Mouse (Mus musculus) embryonic facial prominence, embryonic 14.5 days (tissue): ENCODE measurements at regions not wholly inside any gene's neighbourhood (a gene's known extent, or its start where the extent isn't known, plus 50 kb on each side); places are given as distances from the start of the nearest gene placed in this dataset.
A peak's percentile ranks its signal among the peaks of the same experiment; 100 is the strongest.

Experiments
- ATAC-seq: fragments of 200-750 bp; cut with Nextera tagmentation; 2 replicates; pipeline ENCODE4 v1.8.0; 2017; ENCODE audit warnings: low read depth, moderate number of reproducible peaks, moderate TSS enrichment
- DNase-seq: peaks from one replicate; pipeline ENCODE4 v3.0.0-alpha.2; 2015; ENCODE audit warnings: low spot score
- H3K27ac ChIP-seq: fragments of 300-500 bp; sonication (generic); replicated peaks from 2 replicates; pipeline ENCODE4 v1.5.1; 2014; ENCODE audit warnings: low read depth, mild to moderate bottlenecking, low read length, moderate library complexity
- H3K27me3 ChIP-seq: fragments of 300-500 bp; sonication (generic); replicated peaks from 2 replicates; pipeline ENCODE4 v1.6.1; 2014; ENCODE audit warnings: low read length; ENCODE audit not compliant: control insufficient read depth, insufficient read depth
- H3K36me3 ChIP-seq: fragments of 300-500 bp; sonication (generic); 2 replicates; pipeline ENCODE4 v1.6.1; 2014; ENCODE audit warnings: low read length, mixed read lengths; ENCODE audit not compliant: control insufficient read depth, insufficient read depth
- H3K4me1 ChIP-seq: fragments of 300-500 bp; sonication (generic); 2 replicates; pipeline ENCODE4 v1.6.1; 2014; ENCODE audit warnings: antibody characterized with exemption, low read length; ENCODE audit not compliant: control insufficient read depth, insufficient read depth
- H3K4me2 ChIP-seq: fragments of 300-500 bp; sonication (generic); 2 replicates; pipeline ENCODE4 v1.6.1; 2014; ENCODE audit warnings: low read depth, mild to moderate bottlenecking, low read length, moderate library complexity, mixed read lengths
- H3K4me3 ChIP-seq: fragments of 300-500 bp; sonication (generic); 2 replicates; pipeline ENCODE4 v1.5.1; 2014; ENCODE audit warnings: low read depth, mild to moderate bottlenecking, low read length
- H3K9ac ChIP-seq: fragments of 300-500 bp; sonication (generic); 2 replicates; pipeline ENCODE4 v1.6.1; 2014; ENCODE audit warnings: low read depth, mild to moderate bottlenecking, low read length, moderate library complexity, mixed read lengths
- H3K9me3 ChIP-seq: fragments of 300-500 bp; sonication (generic); 2 replicates; pipeline ENCODE4 v1.6.1; 2016; ENCODE audit warnings: low read length; ENCODE audit not compliant: control insufficient read depth
- WGBS: fragments of 180-500 bp; shearing (Covaris S2); extraction: QIAGEN DNeasy Blood & Tissue Kit; methylation state at CpG from one replicate; pipeline ENCODE4 v1.1.7; 2014; 5-methylcytosine and 5-hydroxymethylcytosine counted together

DNA sequence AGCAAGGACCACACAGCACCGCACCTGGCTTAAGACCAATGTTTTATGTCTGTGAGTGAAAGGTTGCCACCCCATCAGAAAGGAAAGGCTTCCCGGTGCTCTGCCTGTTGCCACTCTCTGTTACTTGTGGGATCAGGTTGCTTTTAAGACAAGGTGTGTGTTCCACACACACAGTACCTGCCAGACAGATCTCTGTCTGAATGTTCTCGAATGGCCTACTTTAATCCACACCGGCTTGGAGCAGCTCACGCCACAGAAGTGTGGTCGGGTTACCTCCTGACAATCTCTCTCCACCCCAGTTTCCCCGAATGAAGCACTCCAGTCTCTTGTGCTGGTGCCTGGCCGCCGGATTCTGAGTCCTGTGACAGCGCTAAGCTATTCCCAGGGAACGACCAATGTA lies 214.0 kb downstream of the Sptssa start:
- peak; percentile 70; the same call in 1 of the 2 replicates for ATAC-seq
- no peak overlapping the region for H3K4me3 ChIP-seq
- no peak overlapping the region for H3K27ac ChIP-seq
- H3K27me3 ChIP-seq = no peaks in the 10 kb centered on the region
- no peaks in the 10 kb centered on the region for H3K36me3 ChIP-seq
- peak; percentile 33 for DNase-seq
- 52% methylated on average over 11 of the region's 11 CpGs for WGBS
- 0 out of 2 replicates have a peak, but pooled peaks cover 9% of the 10 kb centered on the region for H3K4me1 ChIP-seq
- H3K9me3 ChIP-seq = no peaks in the 10 kb centered on the region
- H3K4me2 ChIP-seq = no peak overlapping the region
- H3K9ac ChIP-seq = no peak overlapping the region

DNA sequence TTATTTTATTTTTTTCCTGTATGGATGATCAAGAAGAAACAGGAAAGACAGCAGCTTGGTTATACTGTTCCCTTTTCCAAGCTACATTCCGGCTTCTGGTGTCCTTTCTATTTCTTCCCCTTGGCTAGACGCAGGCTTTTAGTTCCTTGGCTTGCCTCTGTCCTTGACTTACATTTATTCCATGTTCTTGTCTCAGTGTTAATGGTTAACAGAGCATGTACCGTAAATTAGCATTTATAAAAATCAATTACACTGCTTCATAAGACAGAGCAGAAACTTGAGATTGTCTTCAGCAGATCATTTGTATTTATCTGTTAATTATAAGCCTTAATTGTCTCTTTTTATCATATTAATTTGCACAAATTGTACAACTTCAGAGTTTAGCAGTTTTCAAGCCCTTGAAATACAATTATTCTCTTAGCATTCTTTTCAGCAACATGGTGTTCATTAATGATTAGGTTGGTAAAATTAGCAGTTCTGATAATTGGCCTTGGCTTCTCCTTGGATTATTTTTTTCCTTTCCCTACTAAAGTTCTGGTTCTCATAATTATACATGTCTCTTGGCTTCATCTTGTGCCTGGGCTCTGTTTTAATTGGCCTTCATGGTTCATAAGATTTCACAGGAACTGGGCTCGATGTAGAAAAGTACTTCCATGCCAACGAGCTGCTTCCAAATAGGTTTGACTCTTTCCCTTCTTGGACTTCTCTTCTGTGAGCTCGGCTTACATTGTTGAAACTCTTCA lies 215.4 kb downstream of the Sptssa start:
- Histone ChIP-seq H3K27me3 (no peaks in the 10 kb centered on the region), H3K9ac (no peak overlapping the region), H3K4me2 (no peak overlapping the region), H3K4me3 (no peak overlapping the region), H3K27ac (no peak overlapping the region), H3K9me3 (no peaks in the 10 kb centered on the region), H3K36me3 (no peaks in the 10 kb centered on the region), H3K4me1 (0 out of 2 replicates have a peak, but pooled peaks cover 9% of the 10 kb centered on the region)
- 68% methylated on average over 6 of the region's 6 CpGs for WGBS
- ATAC-seq (no peak), DNase-seq (no peak)

GRCm38 (mm10) chr12:54438793-54439192 lies 217.6 kb downstream of the Sptssa start:
- H3K36me3 ChIP-seq = no peaks in the 10 kb centered on the region
- H3K27ac ChIP-seq = no peak overlapping the region
- 0 out of 2 replicates have a peak, but pooled peaks cover 5% of the 10 kb centered on the region for H3K4me1 ChIP-seq
- no peaks in the 10 kb centered on the region for H3K27me3 ChIP-seq
- WGBS = 66% methylated on average over 4 of the region's 4 CpGs
- no peak overlapping the region for H3K9ac ChIP-seq
- no peaks in the 10 kb centered on the region for H3K9me3 ChIP-seq
- no peak for DNase-seq
- no peak overlapping the region for H3K4me2 ChIP-seq
- H3K4me3 ChIP-seq = no peak overlapping the region
- ATAC-seq = no peak

GRCm38 (mm10) chr12:54425236-54425635 lies 221.6 kb upstream of the Egln3 start:
- 75% methylated on average over 6 of the region's 6 CpGs for WGBS

DNA sequence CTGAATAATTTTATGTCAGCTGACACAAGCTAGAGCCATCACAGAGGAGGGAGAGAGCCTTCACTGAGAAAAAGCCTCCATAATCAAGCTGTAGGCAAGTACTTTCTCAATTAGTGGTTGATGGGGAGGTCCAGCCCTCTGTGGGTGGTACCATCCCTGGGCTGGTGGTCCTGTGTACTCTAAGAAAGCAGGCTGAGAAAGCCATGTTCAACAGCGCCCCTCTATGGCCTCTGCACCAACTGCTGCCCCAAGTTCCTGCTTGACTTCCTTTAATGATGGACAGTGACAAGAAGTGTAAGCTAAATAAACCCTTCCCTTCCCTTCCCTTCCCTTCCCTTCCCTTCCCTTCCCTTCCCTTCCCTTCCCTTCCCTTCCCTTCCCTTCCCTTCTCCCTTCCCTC lies 211.2 kb upstream of the Egln3 start:
- H3K4me3 ChIP-seq = no peak overlapping the region
- WGBS = 56% methylated on average over 1 of the region's 1 CpGs
- no peaks in the 10 kb centered on the region for H3K9me3 ChIP-seq
- H3K36me3 ChIP-seq = no peaks in the 10 kb centered on the region
- DNase-seq (no peak), ATAC-seq (no peak)
- no peak overlapping the region for H3K27ac ChIP-seq
- no peak overlapping the region for H3K9ac ChIP-seq
- H3K4me1 ChIP-seq = no peaks in the 10 kb centered on the region
- no peaks in the 10 kb centered on the region for H3K27me3 ChIP-seq
- H3K4me2 ChIP-seq = no peak overlapping the region

More at GRCm38 (mm10) chr12:54425236-54425635, 221.6 kb upstream of the Egln3 start:
- H3K27me3 ChIP-seq = no peaks in the 10 kb centered on the region
- no peaks in the 10 kb centered on the region for H3K9me3 ChIP-seq
- H3K4me2 ChIP-seq = no peak overlapping the region
- DNase-seq (peak; percentile 31), ATAC-seq (no peak)
- H3K4me3 ChIP-seq = no peak overlapping the region
- H3K27ac ChIP-seq = no peak overlapping the region
- no peak overlapping the region for H3K9ac ChIP-seq
- no peaks in the 10 kb centered on the region for H3K4me1 ChIP-seq
- H3K36me3 ChIP-seq = no peaks in the 10 kb centered on the region

DNA sequence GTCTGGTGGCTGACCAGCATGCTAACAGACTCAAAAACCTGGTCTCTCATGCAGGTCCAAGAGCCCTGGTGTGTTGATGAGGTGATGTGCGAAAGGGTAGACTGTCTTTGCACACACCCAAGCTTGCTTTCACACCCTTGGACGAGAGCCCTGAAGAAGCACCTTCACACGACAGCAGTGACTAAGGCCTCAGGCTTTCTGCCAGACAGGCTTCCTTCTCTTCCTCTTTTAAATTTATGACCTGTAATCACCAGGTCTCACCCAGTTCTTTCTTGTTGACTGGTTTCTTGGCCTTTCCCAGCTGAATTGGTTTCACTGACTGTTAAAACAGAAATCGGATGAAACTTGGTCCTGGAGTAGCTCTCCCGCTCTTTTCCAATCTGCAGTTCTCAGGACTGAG lies 210.5 kb upstream of the Egln3 start:
- ATAC-seq (no peak), DNase-seq (no peak)
- Histone ChIP-seq H3K27me3 (no peaks in the 10 kb centered on the region), H3K9me3 (no peaks in the 10 kb centered on the region), H3K4me2 (no peak overlapping the region), H3K4me1 (no peaks in the 10 kb centered on the region), H3K9ac (no peak overlapping the region), H3K36me3 (no peaks in the 10 kb centered on the region), H3K27ac (no peak overlapping the region), H3K4me3 (no peak overlapping the region)
- 83% methylated on average over 5 of the region's 5 CpGs for WGBS

DNA sequence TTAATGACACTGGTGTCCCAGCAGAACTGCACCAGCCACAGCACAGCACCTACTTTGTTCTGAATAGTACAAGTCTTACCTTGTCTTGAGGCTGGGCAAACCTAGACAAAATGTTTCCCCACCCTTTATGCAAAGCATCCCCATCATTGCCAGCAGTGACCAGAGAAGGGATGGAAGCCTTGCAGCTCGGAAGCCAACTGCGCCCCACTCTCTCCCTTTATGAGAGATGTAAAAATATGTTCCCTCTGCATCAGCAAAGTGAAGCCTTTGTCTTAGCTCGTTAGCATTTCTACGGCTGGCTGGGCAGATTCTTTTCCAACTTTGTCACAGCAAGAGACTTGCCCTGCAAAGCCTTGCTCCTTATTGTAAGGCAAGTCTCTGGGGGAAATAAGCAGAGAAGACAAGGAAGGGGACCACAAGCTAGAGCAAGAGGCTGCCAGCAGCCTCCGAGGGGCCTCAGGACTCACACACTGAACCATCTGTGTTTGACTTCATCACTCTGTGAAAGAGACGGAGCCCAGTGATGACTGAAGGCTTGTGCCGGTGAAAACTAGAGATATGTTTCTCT lies 206.5 kb upstream of the Egln3 start:
- no peak overlapping the region for H3K4me2 ChIP-seq
- no peaks in the 10 kb centered on the region for H3K36me3 ChIP-seq
- no peaks in the 10 kb centered on the region for H3K9me3 ChIP-seq
- WGBS = 51% methylated on average over 7 of the region's 7 CpGs
- no peak for ATAC-seq
- no peak overlapping the region for H3K9ac ChIP-seq
- H3K4me3 ChIP-seq = no peak overlapping the region
- H3K27ac ChIP-seq = no peak overlapping the region
- no peaks in the 10 kb centered on the region for H3K27me3 ChIP-seq
- peaks cover 6% of the 10 kb centered on the region; the same call in 1 of the 2 replicates for H3K4me1 ChIP-seq
- no peak for DNase-seq

GRCm38 (mm10) chr12:54408906-54409305 lies 205.2 kb upstream of the Egln3 start:
- H3K27me3 ChIP-seq = no peaks in the 10 kb centered on the region
- H3K4me1 ChIP-seq = peaks cover 6% of the 10 kb centered on the region; the same call in 1 of the 2 replicates
- H3K4me3 ChIP-seq = no peak overlapping the region
- 86% methylated on average over 6 of the region's 6 CpGs for WGBS
- no peak overlapping the region for H3K27ac ChIP-seq
- DNase-seq = no peak
- H3K9ac ChIP-seq = no peak overlapping the region
- no peak for ATAC-seq
- H3K9me3 ChIP-seq = no peaks in the 10 kb centered on the region
- H3K4me2 ChIP-seq = no peak overlapping the region
- H3K36me3 ChIP-seq = no peaks in the 10 kb centered on the region
